Mouse (Mus musculus): ENCODE data around the gene Zfp462.

DNA sequence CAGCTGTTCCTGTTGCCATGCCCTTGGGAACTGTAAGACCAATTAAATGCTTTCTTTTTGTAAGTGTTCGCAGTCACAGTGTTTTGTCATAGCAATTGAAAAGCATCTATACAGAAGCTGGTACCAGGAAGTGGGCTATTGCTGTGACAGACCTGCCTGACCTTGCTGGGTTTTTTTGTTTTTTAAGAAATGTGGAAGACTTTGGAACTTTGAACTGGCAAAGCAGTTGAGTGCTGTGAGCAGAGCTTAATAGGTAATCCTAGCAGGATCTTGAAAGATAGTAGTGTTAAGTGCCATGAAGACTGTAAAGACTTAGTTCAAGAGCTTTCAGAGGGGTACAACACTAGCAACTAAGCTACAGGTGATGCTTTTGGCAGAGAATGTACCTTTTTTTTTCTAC, 7.7 kb upstream of the Zfp462 start:
- no peak for TF ChIP-seq CTCF (conservative IDR thresholded peaks at IDR 0.05; ENCODE audit: low read length)
- no peak for TF ChIP-seq POU5F1 (IDR thresholded peaks at IDR 0.05; ENCODE audit: borderline replicate concordance, low read length)
